Mouse (Mus musculus) neural tube, embryonic 14.5 days (tissue): ENCODE data around the gene Sbf2. TPM values are rescaled to one million over a fixed set of nuclear protein-coding genes. Genes with fewer than 3 reads are reported as not detected.
"Not testable (repeated sequence)": the region's sequence is repeated elsewhere in the genome, so short reads cannot be mapped to it uniquely, and the experiment has no call there.

Source experiments
- ATAC-seq: fragments of 200-750 bp; cut with Nextera tagmentation; 2 replicates; pipeline ENCODE4 v1.8.0; 2017; ENCODE audit warnings: low read depth, mild to moderate bottlenecking, moderate TSS enrichment, moderate library complexity
- H3K27ac ChIP-seq: fragments of 300-500 bp; sonication (generic); 2 replicates; pipeline ENCODE4 v1.5.1; 2014; ENCODE audit warnings: low read depth, mild to moderate bottlenecking, control low read depth, low read length, moderate library complexity, mixed read lengths
- H3K27me3 ChIP-seq: fragments of 300-500 bp; sonication (generic); 2 replicates; pipeline ENCODE4 v1.6.1; 2014; ENCODE audit warnings: low read length; ENCODE audit not compliant: control insufficient read depth, insufficient read depth
- H3K36me3 ChIP-seq: fragments of 300-500 bp; sonication (generic); 2 replicates; pipeline ENCODE4 v1.6.1; 2014; ENCODE audit warnings: low read length, mixed read lengths; ENCODE audit not compliant: control insufficient read depth, insufficient read depth
- H3K4me1 ChIP-seq: fragments of 300-500 bp; sonication (generic); 2 replicates; pipeline ENCODE4 v1.6.1; 2014; ENCODE audit warnings: low read length; ENCODE audit not compliant: control insufficient read depth, insufficient read depth
- H3K4me2 ChIP-seq: fragments of 300-500 bp; sonication (generic); 2 replicates; pipeline ENCODE4 v1.6.1; 2014; ENCODE audit warnings: mild to moderate bottlenecking, low read depth, low read length, control low read depth
- H3K4me3 ChIP-seq: fragments of 300-500 bp; sonication (generic); 2 replicates; pipeline ENCODE4 v1.5.1; 2014; ENCODE audit warnings: low read depth, low read length, control low read depth, mixed read lengths
- H3K9ac ChIP-seq: fragments of 300-500 bp; sonication (generic); replicated peaks from 2 replicates; pipeline ENCODE4 v1.6.1; 2014; ENCODE audit warnings: low read depth, mild to moderate bottlenecking, control low read depth, low read length, mixed read lengths
- H3K9me3 ChIP-seq: fragments of 300-500 bp; sonication (generic); 2 replicates; pipeline ENCODE4 v1.6.1; 2016; ENCODE audit warnings: low read length; ENCODE audit not compliant: control insufficient read depth
- WGBS: fragments of 180-500 bp; shearing (Covaris S2); extraction: QIAGEN DNeasy Blood & Tissue Kit; methylation state at CpG from one replicate; pipeline ENCODE4 v1.1.7; 2014; 5-methylcytosine and 5-hydroxymethylcytosine counted together
- polyA plus RNA-seq: library from polyadenylated mRNA; unstranded; fragments of >200 nt; fragmentation: Nextera tagmentation; extraction: Ambion mirVana; gene quantifications from 2 replicates; pipeline ENCODE4 v1.2.1, GENCODE M21; 2014

Sbf2 gene
- polyA plus RNA-seq, 1 experiment from 2014 or later = 83.1 TPM

DNA sequence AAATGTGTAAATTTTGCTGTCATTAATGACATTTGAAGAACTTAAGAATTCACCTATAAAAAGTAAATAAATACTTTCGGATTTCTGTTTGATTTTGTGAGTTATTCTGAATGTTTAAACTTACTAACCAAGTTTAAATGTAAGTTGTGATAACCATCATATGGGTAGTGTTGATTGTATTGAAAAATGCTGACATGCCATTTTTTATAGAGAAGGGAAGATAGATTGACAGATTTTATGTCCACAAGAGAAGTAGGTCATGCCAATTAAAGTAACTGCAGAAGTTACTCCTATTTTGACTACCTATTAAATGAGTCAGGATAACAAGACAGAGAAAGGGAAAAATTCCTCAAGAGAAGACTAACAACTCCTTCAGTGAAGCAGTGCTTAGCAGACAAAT lies 53.1 kb downstream of the Sbf2 start:
- Histone ChIP-seq H3K4me3 (no peak overlapping the region), H3K27me3 (no peaks in the 10 kb centered on the region), H3K27ac (no peak overlapping the region), H3K36me3 (no peaks in the 10 kb centered on the region), H3K9me3 (no peaks in the 10 kb centered on the region), H3K9ac (no peak overlapping the region), H3K4me2 (no peak overlapping the region), H3K4me1 (no peaks in the 10 kb centered on the region)
- no peak for ATAC-seq
- WGBS = 100% methylated on average over 1 of the region's 1 CpGs

DNA sequence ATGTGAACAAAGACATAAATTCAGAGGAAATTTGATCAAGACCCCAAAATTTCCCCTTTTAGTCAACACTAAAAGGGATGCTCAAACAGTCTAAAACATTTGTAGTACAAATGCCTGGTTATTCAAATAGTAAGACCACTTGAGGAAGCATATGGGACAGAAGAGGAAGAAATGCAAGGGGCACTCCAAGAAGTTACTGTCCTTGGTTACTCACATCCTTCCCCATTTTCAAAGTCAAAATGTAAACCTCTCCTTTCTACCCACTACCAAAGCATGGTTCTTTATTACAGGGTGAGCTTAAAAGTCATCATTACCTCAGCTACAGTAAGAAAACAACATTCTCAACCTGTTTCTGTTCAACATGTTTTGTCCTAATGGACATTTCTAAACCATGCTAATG lies 57.7 kb downstream of the Sbf2 start:
- H3K9me3 ChIP-seq = no peaks in the 10 kb centered on the region
- H3K27ac ChIP-seq = no peak overlapping the region
- no peak overlapping the region for H3K4me3 ChIP-seq
- no peak overlapping the region for H3K4me2 ChIP-seq
- no peaks in the 10 kb centered on the region for H3K4me1 ChIP-seq
- no peak overlapping the region for H3K9ac ChIP-seq
- H3K36me3 ChIP-seq = no peaks in the 10 kb centered on the region
- H3K27me3 ChIP-seq = no peaks in the 10 kb centered on the region
- ATAC-seq = no peak

DNA sequence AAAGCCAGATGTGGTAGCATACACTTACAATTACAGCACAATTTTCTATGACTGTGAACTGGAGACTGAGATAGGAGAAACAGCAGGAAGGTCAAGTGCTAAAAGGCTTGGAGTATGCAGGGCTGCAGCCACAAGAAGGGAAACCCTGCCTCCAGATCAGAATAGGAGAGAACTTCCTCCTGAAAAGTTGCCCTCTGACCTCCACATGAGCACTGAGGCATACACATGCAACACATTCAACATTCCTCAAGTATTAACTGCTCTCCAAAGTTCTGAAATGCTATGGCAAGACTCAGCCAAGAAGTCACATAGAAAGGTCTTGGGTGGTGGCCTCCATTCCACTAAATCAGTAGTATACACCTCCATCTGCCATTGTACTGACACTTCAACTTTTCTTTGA lies 58.5 kb downstream of the Sbf2 start:
- Histone ChIP-seq H3K4me1 (no peaks in the 10 kb centered on the region), H3K4me3 (no peak overlapping the region), H3K9me3 (no peaks in the 10 kb centered on the region), H3K4me2 (no peak overlapping the region), H3K27me3 (no peaks in the 10 kb centered on the region), H3K36me3 (no peaks in the 10 kb centered on the region), H3K27ac (no peak overlapping the region), H3K9ac (no peak overlapping the region)
- ATAC-seq = no peak

DNA sequence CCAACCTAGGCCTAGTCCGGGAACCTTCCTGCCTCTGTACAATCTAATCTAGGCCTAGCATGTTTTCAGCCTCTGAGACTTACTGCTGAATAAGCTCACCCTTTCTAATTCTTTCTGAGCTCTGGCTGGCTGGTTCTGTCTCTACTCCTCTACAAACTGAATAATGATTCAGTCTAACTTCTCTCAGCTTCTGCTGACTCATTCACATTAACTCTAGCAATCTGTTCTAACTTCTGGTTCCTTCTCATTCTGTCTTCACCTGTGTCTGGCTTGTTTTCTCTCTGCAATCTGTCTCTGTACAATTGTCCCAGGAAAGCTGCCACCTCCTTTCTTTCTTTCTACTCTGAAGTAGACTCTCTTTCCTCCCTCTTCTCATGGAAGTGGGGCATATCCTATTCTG lies 59.5 kb downstream of the Sbf2 start:
- Histone ChIP-seq H3K9me3 (no peaks in the 10 kb centered on the region), H3K4me1 (no peaks in the 10 kb centered on the region), H3K9ac (no peak overlapping the region), H3K4me3 (no peak overlapping the region), H3K4me2 (no peak overlapping the region), H3K27me3 (no peaks in the 10 kb centered on the region), H3K27ac (no peak overlapping the region), H3K36me3 (no peaks in the 10 kb centered on the region)
- WGBS = 97% methylated on average over 1 of the region's 1 CpGs
- no peak for ATAC-seq

DNA sequence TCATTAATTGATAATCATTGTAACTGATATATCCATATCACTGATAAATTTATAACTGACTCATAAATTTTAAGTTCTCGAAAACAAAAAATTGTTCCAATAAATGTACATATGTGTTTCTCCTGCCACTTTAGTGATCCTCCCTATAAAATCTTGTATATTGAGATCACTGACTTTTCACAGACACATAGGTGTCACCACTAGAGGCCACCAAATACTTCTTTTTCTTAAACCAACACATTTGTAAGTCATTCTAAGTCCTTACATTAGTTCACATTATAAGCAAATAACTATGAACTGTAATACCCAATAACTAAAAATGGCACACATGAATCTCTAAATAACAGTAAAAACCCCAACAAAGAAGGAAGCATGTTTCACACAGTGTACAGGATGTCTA lies 66.5 kb downstream of the Sbf2 start:
- 86% methylated on average over 1 of the region's 1 CpGs for WGBS
- Histone ChIP-seq H3K9ac (no peak overlapping the region), H3K36me3 (no peaks in the 10 kb centered on the region), H3K27me3 (no peaks in the 10 kb centered on the region), H3K4me2 (no peak overlapping the region), H3K27ac (no peak overlapping the region), H3K4me1 (no peaks in the 10 kb centered on the region), H3K4me3 (no peak overlapping the region), H3K9me3 (no peaks in the 10 kb centered on the region)
- no peak for ATAC-seq

DNA sequence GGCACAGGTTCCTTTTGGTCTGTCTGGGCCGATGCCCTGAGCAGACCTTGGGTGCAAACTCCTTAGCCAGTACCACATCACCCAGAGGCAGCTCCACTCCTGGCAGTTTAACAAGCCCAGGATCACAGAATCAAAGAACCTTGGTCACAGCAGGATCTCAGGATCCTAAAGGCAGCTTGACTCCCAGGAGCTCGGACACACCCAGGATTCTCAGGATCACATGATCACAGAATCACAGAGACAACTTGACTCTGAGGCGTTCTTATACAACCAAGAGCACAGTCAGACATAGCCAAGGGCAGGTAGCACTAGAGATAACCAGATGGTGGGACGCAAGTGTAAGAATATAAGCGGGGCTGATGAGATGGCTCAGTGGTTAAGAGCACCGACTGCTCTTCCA lies 71.4 kb downstream of the Sbf2 start:
- H3K27ac ChIP-seq = no peak overlapping the region

DNA sequence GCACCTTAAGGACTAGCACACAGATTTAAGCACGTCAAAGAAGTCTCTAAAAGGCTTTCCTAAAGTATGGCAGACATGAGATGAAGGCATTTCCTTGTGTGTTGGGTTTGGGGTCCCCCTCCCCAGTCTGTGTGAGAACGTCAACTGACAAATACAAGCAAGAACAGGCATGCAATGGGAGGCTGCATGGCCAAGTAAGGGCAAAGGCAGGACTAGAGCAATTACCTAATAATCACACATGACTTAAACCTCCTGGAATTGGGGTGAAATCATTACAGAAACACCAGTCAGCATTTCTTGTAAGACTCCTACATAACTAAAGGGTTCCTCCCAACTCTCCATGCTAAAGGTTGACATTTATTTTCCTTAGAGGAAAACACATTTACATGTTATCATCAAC lies 75.5 kb downstream of the Sbf2 start:
- 59% methylated on average over 2 of the region's 2 CpGs for WGBS
- no peak overlapping the region for H3K4me3 ChIP-seq
- no peaks in the 10 kb centered on the region for H3K27me3 ChIP-seq
- H3K36me3 ChIP-seq = no peaks in the 10 kb centered on the region
- no peak for ATAC-seq
- H3K4me1 ChIP-seq = no peaks in the 10 kb centered on the region
- H3K9me3 ChIP-seq = no peaks in the 10 kb centered on the region
- no peak overlapping the region for H3K4me2 ChIP-seq
- H3K27ac ChIP-seq = no peak overlapping the region
- no peak overlapping the region for H3K9ac ChIP-seq

More for the DNA sequence above, 71.4 kb downstream of the Sbf2 start:
- 89% methylated on average over 6 of the region's 6 CpGs for WGBS
- ATAC-seq = no peak
- Histone ChIP-seq H3K4me1 (no peaks in the 10 kb centered on the region), H3K9ac (no peak overlapping the region), H3K27me3 (no peaks in the 10 kb centered on the region), H3K4me2 (no peak overlapping the region), H3K9me3 (no peaks in the 10 kb centered on the region), H3K4me3 (no peak overlapping the region), H3K36me3 (no peaks in the 10 kb centered on the region)

DNA sequence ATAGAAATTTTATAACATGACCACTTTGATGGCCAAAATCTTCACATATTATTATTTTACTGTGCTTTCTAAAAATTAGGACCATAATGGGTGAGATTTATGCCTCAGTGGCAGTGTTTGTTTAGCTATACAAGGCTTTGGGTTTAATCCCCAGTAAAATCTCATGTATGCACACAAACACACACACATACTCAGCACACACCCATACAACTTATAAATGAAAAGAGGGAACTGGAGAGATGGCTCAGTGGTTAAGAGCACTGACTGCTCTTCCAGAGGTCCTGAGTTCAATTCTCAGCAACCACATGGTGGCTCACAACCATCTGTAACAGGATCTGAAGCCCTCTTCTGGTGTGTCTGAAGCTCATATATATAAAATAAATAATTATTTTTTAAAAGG lies 84.4 kb downstream of the Sbf2 start:
- not testable (repeated sequence) for ATAC-seq, H3K9me3 ChIP-seq, H3K36me3 ChIP-seq, H3K27ac ChIP-seq, H3K4me3 ChIP-seq, H3K4me2 ChIP-seq, H3K4me1 ChIP-seq, H3K9ac ChIP-seq, H3K27me3 ChIP-seq

DNA sequence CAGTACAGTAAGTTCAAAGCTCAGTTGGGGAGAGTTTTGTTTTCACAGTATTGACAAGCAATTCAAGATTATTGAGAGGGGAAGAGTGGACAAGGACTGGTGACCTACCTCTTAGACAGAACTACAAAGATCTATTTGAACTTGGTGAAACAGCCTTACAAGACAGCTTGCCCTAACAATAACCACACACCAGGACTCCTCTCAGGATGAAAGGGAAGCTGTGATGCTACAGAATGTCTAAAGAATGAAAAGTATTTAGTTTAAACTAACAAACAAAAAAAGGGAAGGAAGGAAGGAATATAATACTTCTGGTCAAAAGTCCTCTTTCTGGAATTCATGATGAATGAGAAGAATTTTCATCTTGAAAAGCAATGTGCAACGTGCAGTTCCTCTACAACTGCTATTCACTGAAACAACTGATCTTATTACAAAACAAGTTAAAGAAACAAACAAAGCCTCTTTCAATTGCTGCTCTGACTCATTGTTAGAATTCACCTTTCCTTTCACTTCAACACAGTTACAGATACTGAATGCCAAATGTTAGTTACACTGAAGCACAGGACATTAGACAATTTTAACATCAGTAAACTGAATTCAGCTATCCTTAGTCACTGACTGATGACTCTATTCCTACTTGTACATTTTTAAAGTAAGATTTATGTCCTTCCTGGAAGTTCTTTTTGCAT lies 89.5 kb downstream of the Sbf2 start:
- H3K36me3 ChIP-seq = no peaks in the 10 kb centered on the region
- no peak overlapping the region for H3K9ac ChIP-seq
- H3K9me3 ChIP-seq = no peaks in the 10 kb centered on the region
- H3K27me3 ChIP-seq = no peaks in the 10 kb centered on the region
- 28% methylated on average over 1 of the region's 1 CpGs for WGBS
- ATAC-seq = no peak
- H3K4me2 ChIP-seq = no peak overlapping the region
- no peak overlapping the region for H3K27ac ChIP-seq
- no peaks in the 10 kb centered on the region for H3K4me1 ChIP-seq
- H3K4me3 ChIP-seq = no peak overlapping the region
